Mouse (Mus musculus): ENCODE measurements around the gene Myb.
"Not testable (repeated sequence)": the region's sequence is repeated elsewhere in the genome, so short reads cannot be mapped to it uniquely, and the experiment has no call there.

Gene Myb

DNA sequence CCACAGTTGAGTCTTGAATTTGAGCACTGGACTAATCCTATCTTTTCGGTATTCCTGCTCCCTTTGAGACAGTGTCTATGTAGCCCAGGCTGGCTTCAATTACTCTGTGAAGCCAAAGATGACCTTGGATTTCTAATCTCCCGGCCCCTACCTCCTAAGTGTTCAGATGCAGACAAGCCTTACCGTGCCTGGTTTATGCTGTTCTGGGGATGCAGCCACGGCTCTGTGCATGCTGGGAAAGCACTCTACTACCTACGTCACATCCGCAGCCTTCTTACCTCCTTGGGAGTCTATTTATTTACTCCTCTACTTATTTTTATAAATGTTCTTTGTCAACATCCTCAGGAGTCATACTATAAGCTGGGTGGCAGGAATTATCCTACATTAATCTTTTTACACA lies 7.1 kb upstream of the Myb start:
- DNase-seq: no peak

DNA sequence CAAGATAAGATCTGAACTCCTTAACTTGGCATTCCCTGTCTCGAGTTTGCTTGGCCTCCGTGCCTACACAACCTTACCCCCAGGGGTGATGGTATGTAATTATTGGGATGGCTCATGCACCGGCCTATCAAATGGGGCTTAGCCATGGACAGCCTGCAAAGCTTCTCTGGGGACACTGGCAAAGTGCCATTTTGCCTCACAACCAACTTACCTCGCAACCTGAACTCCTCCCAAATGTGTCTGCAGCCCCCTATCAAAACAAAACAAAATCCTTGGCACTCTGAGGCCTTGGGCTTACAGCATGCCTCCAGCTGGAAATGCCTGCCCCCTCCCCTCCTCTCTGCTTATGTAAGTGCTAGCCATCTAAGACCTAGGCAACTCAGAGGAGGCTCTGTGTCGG lies 6.4 kb upstream of the Myb start:
- no peak for DNase-seq

DNA sequence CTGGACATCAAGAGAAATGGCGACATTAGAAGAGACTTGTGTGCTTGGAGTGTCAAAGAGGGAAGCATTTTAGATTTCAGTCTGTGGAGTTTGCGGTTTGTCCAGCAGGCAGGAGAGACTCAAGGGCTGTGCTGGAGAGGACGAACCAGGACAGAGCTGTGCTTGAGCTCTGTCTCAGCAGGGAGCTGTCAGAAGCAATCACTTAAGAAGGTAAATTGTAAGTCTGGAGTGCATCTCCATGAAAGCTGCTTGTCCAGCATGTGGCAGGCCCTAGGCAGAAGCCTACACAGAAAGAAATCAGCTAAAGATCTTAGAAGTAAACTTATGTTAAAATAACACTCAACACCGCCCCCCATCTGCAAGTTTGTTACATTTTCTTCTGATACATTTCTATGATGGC lies 4.6 kb upstream of the Myb start:
- DNase-seq: no peak

DNA sequence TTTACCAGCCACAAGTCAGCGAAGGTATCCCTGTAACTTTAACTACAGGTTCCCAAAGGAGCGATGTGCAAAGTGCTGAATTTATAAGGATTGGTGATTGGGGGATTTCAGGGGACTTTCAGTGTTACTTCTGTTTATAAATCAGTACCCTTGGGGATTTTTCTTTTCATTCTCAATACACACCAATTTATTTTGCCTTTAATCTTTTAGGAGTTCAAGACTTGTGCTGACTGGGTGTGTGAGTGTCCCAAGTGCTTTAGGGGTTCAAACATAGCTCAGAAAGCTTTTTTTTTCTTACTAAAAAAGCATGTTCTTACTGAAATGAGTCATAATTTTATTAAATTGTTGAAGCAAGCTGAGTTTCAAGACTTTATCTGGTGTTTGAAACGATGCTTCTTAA lies 1.3 kb upstream of the Myb start:
- DNase-seq: no peak

DNA sequence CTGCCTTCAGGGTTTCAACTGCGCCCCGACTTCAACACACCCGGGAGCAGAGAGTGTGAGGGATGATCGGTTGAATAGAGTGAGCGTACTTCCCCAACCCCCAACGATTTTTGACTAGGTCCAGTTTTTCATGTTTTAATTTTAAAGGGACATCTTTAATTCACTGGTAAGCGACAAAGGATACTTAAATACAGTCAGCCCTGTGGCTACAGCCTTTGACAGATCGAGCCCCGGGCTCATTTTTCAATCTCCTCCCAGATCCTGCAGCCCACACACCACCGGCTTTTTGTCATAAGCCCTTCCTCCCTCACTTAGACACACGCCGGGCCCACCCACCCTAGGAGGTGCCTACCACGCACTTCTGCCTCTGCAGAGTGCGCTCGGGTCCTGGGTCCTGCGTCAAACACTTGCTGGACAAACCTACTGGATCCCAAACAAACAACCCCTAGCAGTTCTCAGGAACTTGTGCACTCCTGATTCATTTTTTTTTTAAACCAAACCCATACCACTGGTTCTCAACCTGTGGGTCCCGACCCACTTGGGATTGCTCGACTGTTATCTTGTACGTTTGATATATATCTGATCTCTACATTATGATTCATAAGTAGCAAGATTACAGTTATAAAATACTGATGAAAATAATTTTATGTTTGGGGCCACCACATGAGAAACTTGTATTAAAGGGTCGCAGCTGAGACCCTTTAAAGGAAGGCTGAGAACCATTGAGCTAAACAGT lies 743 bp upstream of the Myb start:
- peak; percentile 59 for DNase-seq

DNA sequence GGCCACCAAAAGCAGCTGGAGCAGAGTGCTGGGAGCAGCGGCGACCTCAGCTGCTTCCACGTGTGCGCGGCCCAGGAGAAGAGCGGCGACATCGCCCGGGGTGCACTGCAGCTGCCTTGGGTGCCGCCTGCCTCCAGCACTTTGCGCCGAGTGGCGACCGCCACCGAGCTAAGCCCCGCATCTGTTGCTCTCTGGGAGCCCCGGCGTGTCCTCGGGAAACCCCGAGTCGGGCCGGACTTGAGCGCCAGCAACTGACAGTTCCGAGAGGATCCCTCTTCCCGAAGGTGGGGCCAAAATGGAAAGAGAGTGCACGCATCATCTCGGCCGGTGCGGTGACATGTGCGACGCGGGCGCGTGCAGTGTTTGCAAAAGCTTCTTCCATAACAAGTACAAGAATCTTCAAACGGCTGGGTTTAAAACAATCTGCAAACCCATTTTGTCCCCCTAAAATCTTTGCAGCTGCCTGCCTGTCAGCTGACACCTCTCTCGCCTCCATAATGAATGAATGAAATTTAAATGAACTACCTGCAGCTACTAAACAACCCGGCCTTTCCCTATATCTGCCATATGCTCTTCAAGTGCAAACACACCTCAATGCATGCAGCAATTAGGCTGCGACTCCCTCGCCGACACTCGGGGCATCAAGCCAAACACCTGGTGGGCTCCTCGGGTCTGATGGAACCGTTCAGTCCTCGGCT lies 938 bp downstream of the Myb start:
- peak; percentile 60 for DNase-seq

DNA sequence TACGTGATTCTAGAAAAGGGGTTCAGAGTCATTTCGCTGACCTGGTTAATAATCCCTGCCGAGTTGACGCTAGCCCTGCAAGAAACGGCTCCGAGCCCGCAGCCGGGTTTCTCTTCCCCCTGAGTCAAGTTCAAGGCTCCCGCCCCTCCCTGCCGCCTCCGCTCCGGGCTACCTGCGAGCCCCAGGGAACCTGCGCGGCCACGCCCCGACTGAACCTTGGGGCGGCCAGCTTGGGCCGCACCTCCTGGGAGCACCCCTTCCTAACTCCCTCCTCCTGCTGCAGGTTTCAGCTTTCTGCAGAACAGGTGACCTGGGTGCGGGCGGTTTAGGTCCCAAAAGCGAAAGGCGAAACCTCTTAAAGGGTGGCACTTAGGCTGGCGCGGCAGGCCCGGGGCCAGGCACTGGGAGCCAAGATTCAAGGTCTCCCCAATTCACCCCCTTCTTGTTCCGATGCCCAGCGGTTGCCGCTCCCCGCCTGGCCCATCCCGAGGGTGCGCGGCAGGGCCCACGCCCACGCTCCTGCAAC lies 1.8 kb downstream of the Myb start:
- peak; percentile 73 for DNase-seq

DNA sequence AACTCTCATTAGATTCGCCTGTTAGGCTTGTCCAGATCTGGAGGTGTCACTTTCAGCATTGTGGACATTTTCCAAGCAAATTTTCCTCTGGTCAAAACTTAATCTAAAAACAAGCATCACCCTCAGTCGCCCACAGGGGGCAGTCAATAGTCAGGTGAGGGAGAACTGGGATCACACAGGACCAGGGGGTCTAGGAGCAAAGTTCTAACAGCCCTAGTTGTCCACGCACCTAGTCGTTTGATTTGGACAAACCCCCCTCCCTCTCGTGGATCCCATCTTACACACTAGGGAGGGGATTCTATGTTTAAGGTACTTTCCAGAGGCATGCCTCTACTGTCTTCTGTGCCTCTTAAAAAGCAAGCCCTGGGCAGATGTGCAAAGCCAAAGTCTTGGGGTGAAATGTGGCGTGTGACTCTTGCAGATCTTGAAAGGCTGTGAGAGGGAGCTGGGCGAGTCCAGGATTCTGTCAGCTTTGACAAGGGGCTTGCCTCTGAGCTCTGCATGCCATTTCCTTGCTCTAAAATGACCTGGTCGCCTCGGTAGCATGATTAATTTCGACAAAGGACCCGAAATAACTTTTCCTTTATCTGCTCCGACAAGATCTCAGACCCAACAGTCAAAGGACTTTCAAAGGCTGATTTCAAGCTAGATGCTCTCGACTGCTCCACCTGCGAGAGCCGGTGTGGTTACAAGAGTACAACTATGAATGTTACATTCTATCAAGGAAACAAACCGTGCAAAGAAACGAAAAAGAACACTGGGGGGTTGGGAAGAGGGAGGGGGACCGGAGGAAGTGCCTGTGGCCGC lies 2.5 kb downstream of the Myb start:
- DNase-seq: peak; percentile 76

DNA sequence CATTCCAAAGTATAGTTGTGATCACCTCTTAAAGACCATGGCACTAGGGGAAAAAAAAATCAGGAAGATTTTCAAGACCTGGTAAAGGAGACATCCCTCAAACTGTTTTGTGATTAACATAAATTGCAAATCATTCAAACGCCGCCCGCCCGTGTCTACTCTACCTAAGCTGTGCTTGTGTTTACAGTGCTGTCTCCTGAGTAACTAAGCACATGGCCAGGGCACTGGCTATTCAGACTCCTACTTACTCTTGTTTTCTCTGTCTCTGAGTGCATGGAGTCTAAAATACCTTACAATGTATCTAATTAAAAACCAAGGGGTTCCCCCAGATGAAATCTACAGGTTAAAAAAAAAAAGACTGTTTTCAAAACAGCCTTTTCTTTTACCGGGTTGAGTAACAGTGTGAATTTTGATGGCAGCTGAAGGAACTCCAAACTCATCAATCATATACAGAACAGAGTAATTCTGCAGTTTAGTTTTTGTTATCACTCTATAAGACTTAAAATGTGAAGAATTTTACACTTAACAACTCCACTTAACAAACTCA lies 3.8 kb downstream of the Myb start:
- DNase-seq: no peak

DNA sequence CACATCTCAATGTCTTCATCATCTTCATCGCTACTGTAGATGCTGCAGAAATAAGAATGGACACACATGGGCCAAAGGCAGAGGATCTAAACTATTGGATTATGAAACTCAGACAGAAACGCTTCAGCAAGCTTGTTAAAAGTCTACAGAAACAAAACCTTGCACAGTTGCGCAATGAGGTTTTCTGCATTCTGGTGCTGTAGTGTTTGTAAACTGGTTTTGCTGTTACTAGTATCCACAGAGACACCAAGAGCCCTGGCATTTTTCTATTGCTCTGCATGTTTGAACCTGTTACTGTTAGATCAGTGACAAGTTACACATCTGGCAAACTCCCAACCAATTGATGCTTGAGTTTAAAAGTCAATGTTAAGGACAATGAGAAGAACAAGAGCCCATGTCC lies 4.4 kb downstream of the Myb start:
- DNase-seq: no peak

DNA sequence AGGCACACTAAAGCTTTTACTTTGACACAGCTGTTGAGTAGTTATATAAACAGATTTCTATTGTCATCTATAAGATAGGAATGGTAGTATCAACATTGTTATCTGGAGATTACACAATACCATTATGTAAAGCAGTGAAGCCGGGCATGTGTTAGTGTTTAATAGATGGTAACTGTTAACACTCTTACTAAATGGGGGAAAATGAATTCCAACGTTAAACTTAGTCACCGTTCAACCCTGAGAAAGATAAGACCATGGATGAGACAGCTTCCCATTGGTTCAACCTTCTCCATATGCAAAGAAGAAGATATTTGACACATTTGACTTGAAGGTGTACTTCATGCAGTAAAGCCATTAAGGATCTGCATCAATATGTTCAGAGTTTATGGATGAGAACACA lies 5.9 kb downstream of the Myb start:
- no peak for DNase-seq

DNA sequence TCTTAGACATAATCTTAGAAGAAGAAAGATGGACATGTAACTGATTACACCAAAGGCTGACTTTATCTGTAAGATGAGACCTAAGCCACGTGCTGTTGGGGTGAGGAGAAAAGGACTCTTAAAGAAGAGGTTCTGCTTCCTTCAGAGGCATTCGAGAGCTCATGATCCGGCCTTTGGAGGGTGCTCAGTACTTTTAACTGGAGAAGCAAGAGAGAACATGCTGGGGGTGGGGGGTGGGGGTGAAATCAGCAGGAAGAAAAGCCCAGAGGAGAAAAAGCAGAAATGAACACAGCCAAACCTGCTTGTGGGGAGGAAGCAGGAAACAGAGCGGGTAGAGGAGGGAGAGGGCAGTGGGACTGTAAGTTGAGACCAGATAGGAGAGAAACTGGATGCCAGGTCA lies 7.4 kb downstream of the Myb start:
- no peak for DNase-seq

DNA sequence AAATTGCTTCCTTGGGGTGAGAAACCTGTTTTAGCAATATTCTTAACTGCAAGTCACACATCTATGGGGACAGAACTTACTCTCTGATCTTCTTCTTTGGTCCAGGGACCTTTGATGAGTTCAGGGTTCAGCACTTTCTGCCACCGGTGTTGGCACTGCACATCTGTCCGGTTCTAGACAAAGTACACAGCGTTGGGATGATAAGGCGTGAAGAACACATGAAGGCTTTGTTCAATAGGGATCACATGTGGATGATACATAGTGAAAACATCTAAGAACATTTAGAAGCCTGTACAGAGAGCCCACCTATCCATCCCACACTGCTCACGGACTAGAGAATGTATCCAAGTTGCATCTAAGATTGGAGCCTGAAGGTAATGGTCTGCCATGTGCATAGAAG lies 8.0 kb downstream of the Myb start:
- no peak for DNase-seq

DNA sequence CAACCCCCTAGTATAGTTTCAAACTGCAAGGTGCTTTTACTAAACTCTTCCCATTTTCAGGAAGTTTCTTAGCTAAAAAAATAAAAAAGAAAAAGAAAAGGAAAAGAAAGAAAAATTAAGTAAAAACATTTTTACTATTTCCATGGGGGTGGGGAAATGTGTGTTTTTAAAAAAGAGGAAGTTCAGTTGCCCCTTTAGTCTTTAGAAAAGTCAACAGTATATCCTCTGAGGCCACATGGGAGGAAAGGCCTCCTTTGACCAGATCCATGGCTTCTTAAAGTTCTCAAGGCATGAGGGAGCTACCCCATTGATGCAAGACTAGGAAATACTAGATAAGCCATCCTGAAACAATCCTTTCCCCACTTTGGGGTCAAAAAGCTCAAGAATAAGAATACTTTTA lies 9.5 kb downstream of the Myb start:
- DNase-seq: no peak

DNA sequence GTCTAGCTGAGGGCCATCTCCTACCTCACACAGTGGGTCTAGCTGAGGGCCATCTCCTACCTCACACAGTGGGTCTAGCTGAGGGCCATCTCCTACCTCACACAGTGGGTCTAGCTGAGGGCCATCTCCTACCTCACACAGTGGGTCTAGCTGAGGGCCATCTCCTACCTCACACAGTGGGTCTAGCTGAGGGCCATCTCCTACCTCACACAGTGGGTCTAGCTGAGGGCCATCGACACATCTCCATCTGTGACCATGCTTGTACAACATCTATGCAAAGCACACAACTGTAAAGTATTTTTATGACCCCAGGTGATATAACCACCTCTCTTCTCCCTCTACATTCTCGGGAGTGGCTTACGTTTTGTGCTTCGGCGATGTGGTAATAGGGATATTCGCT lies 10.8 kb downstream of the Myb start:
- not testable (repeated sequence) for DNase-seq

DNA sequence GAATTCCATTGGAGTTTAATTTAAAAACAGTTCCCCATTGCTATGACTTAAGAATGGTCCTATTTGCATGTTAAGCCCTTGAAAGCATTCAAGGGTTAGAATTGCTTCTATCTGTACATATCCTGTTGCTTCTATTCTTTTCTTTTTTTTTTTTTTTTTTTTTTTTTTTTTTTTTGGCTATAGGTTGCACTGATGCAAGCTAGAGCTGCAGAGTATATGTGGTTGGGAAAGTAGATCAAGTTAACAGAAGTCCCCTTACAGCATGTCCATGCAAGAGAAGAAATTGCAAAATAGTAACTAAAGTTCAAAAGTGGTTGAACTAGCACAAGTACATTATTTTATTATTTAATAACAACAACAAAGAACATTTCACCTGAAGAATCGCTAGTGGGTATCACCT lies 14.1 kb downstream of the Myb start:
- DNase-seq: no peak

DNA sequence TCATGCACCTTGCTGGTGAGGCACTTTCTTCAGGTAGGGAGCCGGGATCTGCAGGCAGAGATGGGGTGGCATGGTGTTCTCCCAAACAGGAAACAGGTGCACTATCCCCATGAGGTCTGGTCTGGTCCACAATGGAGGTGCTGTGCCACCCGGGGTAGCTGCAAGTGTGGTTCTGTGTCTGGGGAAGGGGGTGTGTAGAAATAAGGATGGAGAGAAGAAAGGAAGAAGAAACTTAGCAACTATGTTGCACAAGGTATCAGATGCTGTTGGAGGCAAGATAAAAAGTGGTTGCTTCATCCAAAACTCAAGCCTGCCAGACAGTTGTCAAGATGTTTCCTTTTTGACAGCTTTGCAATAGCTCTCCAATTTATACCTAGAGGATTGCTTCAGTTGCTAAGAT lies 14.5 kb downstream of the Myb start:
- no peak for DNase-seq

DNA sequence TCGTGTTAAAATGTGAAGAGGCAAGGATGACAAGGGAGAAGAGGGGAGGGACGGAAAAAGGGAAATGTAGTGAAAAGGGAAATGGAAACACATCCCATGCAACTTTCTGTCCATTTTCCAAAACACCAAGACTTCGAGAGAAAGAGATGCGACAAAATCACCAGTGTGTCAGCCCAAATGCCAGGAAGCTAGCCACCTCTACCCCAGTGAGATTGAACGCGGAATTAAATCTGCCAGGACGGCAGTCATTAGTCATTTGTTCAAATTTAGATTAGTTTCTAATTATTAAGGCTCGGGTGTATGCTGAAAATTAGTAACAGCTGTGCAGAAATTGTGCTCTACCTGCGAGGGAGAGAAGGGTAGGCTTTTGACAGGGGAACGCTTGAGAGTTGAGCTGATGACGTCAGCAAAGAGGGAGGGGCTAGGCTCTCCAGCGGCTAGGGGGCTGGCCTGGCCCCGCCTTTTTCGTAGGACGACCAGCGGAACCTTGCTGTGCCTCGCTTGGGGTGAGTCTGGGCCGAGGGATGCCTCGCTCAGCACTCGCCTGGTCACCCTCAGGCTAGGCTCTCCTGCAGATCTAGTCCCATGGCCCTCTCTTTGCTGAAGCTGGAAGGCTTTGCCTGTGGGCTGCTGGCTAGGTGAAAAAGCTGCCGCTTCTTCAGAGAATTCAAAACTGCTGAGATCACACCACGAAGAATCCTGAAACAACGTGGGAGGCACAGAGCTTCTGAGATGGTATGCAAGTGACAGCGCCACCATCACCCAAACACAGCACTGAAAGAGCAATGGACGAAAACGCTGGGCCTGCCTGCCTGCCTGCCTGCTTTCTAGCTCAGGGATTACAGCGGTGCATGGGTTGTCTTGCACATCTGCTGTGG lies 15.9 kb downstream of the Myb start:
- DNase-seq: peak; percentile 74

DNA sequence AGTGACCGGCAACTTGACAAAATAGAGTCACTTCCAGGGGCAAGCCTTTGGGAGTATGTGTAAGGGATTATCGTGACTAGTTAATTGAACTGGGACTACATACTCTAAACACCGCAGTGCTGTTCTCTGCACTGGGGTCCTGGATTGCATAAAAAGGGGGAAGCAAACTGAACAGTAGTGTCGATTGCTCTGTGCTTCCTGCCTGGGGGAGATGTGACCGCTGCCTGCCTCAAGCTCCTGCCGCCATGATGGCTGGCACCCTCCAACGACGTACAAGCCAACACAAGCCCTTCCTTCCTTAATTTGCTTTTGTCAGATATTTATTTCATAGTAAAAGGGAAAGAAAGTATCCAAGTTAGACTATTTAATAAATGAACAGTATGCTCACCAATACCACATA lies 25.5 kb downstream of the Myb start:
- DNase-seq: no peak

DNA sequence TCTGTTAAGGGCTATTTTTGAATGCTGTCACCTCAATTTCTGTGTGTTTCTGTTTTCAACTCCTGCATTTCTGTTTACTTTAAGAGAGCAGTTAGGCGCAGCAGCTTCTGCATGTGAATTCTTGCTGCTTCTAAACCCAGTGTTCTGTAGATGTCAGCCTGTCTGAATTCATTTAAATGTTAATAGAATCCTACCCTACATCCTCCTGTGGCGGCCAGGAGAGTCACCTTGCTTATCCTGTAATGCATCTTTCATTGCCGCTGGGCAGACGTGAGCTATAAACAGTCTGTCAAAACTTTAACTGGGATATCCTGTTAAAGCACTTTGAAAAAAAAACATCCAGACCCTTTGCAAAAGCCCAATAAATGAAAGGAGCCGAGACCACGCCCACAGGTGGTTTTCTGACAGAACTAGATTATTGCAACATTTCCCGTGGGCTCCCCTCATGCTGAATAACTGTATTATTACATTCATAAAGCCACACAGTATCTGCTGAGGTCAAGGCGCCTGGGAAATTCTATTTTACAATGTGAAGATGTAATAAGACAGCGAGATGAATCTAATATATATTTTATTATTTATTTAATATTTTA lies 29.8 kb downstream of the Myb start:
- DNase-seq: peak; percentile 9

DNA sequence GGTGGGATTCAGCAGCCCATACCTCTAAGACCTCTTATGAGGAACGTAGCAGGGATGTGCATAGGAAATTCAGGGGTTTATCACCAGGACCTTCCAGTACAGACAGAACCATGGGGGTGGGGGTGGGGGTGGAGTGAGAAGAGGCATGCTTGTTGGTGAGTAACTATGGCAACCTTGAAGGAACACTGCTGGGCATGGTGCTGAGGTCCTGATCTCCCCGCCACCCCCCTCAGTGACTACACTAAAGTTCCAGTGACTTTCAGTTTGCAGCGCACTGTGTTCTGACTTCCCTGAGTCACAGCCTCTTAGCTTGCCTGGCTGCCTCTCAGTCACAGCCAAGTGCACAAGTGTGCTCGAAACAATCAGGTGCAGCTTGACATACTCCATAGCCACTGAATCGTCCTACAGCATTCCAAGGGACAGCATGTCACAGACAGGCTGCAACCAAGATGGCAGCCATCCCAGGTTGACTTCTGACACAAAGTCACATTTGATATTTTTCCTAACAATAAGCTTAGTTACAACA lies 32.6 kb downstream of the Myb start:
- DNase-seq: no peak

DNA sequence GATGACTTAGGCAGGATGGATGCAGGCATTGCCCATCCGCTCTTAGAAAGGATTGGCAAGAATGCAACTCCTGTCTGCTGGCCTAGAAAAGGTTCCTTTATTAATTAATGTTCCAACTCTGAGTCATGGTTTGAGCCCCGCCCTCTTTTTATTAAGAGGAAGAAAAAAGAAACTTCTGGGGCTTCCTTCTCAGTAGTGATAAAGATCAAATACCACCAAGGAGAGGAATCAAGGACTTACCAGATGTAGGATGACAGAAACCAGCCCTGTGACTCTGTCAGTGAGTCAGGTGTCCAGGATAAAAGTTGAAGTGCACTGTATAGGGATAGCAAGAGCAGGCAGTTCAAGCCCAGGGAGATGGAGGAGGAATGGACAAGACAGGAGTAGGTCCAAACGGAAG lies 42.4 kb downstream of the Myb start:
- DNase-seq: no peak

All from liver (tissue).